Mouse (Mus musculus) neural tube, embryonic 11.5 days (tissue): ENCODE results near the gene Tex36. TPM values are rescaled to one million over a fixed set of nuclear protein-coding genes. Genes with fewer than 3 reads are reported as not detected.

ENCODE experiments used
- ATAC-seq: fragments of 200-750 bp; cut with Nextera tagmentation; 2 replicates; pipeline ENCODE4 v1.8.0; 2017; ENCODE audit warnings: moderate number of reproducible peaks, mild to moderate bottlenecking, moderate TSS enrichment, moderate library complexity; ENCODE audit not compliant: insufficient read depth, low FRiP score, low TSS enrichment
- DNase-seq: peaks from one replicate; pipeline ENCODE4 v3.0.0-alpha.2; 2015; ENCODE audit warnings: low spot score
- H3K27ac ChIP-seq: fragments of 300-500 bp; sonication (generic); 2 replicates; pipeline ENCODE4 v1.5.1; 2014; ENCODE audit warnings: low read depth, mild to moderate bottlenecking, low read length
- H3K27me3 ChIP-seq: fragments of 300-500 bp; sonication (generic); 2 replicates; pipeline ENCODE4 v1.6.1; 2014; ENCODE audit warnings: mild to moderate bottlenecking, low read length, mixed read lengths; ENCODE audit not compliant: control insufficient read depth, insufficient read depth
- H3K36me3 ChIP-seq: fragments of 300-500 bp; sonication (generic); 2 replicates; pipeline ENCODE4 v1.6.1; 2014; ENCODE audit warnings: mild to moderate bottlenecking, low read length, moderate library complexity, mixed read lengths; ENCODE audit not compliant: control insufficient read depth, insufficient read depth
- H3K4me1 ChIP-seq: fragments of 300-500 bp; sonication (generic); 2 replicates; pipeline ENCODE4 v1.6.1; 2014; ENCODE audit warnings: low read length, mixed read lengths; ENCODE audit not compliant: control insufficient read depth, insufficient read depth
- H3K4me2 ChIP-seq: fragments of 300-500 bp; sonication (generic); 2 replicates; pipeline ENCODE4 v1.6.1; 2014; ENCODE audit warnings: low read depth, mild to moderate bottlenecking, moderate library complexity
- H3K4me3 ChIP-seq: fragments of 300-500 bp; sonication (generic); 2 replicates; pipeline ENCODE4 v1.5.1; 2014; ENCODE audit warnings: low read depth, low read length
- H3K9ac ChIP-seq: fragments of 300-500 bp; sonication (generic); 2 replicates; pipeline ENCODE4 v1.6.1; 2014; ENCODE audit warnings: mild to moderate bottlenecking, low read length
- H3K9me3 ChIP-seq: fragments of 300-500 bp; sonication (generic); 2 replicates; pipeline ENCODE4 v1.6.1; 2016; ENCODE audit warnings: low read length; ENCODE audit not compliant: control insufficient read depth
- WGBS: fragments of 180-500 bp; shearing (Covaris S2); extraction: QIAGEN DNeasy Blood & Tissue Kit; methylation state at CpG from one replicate; pipeline ENCODE4 v1.1.7; 2014; 5-methylcytosine and 5-hydroxymethylcytosine counted together
- polyA plus RNA-seq: library from polyadenylated mRNA; unstranded; fragments of >200 nt; fragmentation: Nextera tagmentation; extraction: Ambion mirVana; gene quantifications from 2 replicates; pipeline ENCODE4 v1.2.1, GENCODE M21; 2014

The Tex36 gene
- polyA plus RNA-seq, 1 experiment from 2014 or later, result not detected

DNA sequence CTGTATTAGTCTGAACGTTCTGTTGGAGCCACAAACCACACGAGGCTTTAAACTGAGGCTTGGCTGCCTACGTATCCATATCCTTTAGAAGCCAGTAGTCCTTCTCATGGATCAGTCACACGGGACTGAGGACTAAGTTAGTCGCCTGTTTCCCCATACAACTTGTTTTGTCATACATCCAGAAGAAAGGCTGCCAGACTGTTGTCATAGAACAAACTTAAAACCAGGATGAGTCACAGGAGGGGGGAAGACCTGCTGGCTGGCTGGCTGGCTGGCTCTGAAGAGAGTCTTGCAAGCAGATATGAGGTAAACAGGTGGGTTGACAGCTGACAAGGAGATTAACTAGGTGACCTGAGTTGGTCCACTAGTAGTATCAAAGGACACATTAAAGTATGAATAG, 28.9 kb upstream of the Tex36 start:
- 86% methylated on average over 5 of the region's 5 CpGs for WGBS
- ATAC-seq (no peak), DNase-seq (no peak)
- Histone ChIP-seq H3K36me3 (no peaks in the 10 kb centered on the region), H3K9me3 (no peaks in the 10 kb centered on the region), H3K4me1 (no peaks in the 10 kb centered on the region), H3K27me3 (no peaks in the 10 kb centered on the region), H3K4me2 (no peak overlapping the region), H3K27ac (no peak overlapping the region), H3K4me3 (no peak overlapping the region), H3K9ac (no peak overlapping the region)

DNA sequence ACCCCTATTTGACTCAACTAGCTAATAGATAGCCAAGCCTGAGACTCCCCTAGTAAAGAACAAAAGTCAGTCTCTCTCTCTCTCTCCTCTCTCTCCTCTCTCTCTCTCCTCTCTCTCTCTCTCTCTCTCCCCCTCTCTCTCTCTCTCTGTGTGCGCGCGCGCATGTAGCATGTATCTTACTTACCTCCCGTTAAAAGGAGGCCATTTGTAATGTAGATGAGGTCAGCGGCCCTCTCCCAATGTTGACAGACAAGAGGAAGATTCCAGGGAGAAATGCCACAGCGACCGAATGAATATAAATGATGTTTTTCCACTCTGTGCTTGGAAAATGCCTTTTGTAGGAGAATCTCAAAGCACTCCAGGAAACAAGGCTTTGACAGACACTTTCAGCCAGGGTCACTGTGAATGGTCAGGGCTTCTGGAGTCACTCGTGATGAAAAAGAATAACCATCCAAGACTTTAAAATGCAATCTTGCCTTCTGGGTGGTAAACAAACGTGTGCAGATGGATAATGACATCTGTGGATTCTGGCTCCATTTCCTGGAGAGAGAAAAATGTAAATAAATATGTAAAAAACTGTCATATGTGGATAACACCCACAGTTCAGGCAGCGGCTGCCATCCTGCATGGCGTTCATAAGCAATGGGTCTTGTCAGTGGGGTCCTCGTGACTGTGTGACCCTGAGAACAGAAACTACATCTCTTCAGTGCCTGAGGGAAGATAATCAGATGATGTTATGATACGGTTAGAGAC, 25.4 kb upstream of the Tex36 start:
- DNase-seq (no peak), ATAC-seq (no peak)
- Histone ChIP-seq H3K36me3 (no peaks in the 10 kb centered on the region), H3K4me2 (no peak overlapping the region), H3K4me3 (no peak overlapping the region), H3K27me3 (no peaks in the 10 kb centered on the region), H3K9ac (no peak overlapping the region), H3K9me3 (no peaks in the 10 kb centered on the region), H3K4me1 (no peaks in the 10 kb centered on the region), H3K27ac (no peak overlapping the region)
- 55% methylated on average over 14 of the region's 14 CpGs for WGBS

DNA sequence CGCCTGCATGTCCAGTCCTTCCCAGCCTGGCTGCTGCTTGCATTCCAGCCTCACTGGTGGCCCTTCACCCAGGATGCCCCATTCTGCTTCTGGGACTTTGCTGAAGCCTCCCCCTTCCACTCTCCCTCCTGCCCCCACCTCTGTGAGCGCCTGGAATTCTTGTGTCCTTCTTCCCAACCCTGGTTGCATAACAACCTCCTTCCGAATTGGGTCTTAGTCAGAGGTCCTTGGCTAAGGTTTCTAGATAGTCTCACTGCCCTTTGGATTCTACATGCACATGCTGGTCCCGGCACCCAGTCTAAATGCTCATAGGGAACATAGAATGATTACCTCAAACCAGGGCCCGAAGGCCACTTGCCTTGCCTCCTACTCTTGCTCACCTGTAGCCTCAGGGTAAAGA, 21.3 kb upstream of the Tex36 start:
- WGBS, result 86% methylated on average over 5 of the region's 5 CpGs
- H3K36me3 ChIP-seq, result no peaks in the 10 kb centered on the region
- H3K9me3 ChIP-seq, result no peaks in the 10 kb centered on the region
- ATAC-seq (no peak), DNase-seq (no peak)
- H3K4me2 ChIP-seq, result no peak overlapping the region
- no peaks in the 10 kb centered on the region for H3K27me3 ChIP-seq
- H3K4me3 ChIP-seq, result no peak overlapping the region
- no peak overlapping the region for H3K9ac ChIP-seq
- no peaks in the 10 kb centered on the region for H3K4me1 ChIP-seq
- H3K27ac ChIP-seq, result no peak overlapping the region

DNA sequence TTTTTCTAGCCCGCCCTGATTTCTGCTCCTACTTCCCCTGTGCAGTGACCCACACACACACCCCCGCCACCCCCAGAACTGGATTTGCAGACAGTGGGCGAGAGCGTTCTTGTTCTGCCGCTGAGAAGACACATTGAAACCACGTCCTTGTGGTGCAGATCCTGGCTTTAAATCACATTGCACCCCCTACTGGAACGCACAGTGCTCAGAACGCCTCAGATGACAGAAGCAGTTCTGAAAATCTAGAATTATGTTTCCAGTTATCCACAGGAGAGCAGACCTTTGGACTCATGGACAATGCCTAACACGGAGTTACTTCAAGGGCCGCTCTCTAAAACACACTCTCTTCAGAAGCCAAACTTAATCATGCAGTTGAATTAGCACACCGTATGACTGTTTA, 18.8 kb upstream of the Tex36 start:
- WGBS, result 51% methylated on average over 11 of the region's 11 CpGs
- Histone ChIP-seq H3K4me1 (no peaks in the 10 kb centered on the region), H3K27me3 (no peaks in the 10 kb centered on the region), H3K4me3 (no peak overlapping the region), H3K9me3 (no peaks in the 10 kb centered on the region), H3K4me2 (no peak overlapping the region), H3K9ac (no peak overlapping the region), H3K27ac (no peak overlapping the region), H3K36me3 (no peaks in the 10 kb centered on the region)
- ATAC-seq (no peak), DNase-seq (peak; percentile 42)

GRCm38 (mm10) chr7:133612981-133613380, 11.0 kb upstream of the Tex36 start:
- H3K27me3 ChIP-seq, result no peaks in the 10 kb centered on the region
- 85% methylated on average over 2 of the region's 2 CpGs for WGBS
- no peak overlapping the region for H3K4me2 ChIP-seq
- ATAC-seq (no peak), DNase-seq (no peak)
- H3K9ac ChIP-seq, result no peak overlapping the region
- H3K27ac ChIP-seq, result no peak overlapping the region
- H3K4me1 ChIP-seq, result no peaks in the 10 kb centered on the region
- H3K9me3 ChIP-seq, result no peaks in the 10 kb centered on the region
- no peak overlapping the region for H3K4me3 ChIP-seq
- H3K36me3 ChIP-seq, result no peaks in the 10 kb centered on the region

- no peaks in the 10 kb centered on the region for H3K9me3 ChIP-seq
- no peak overlapping the region for H3K4me2 ChIP-seq
- no peak for ATAC-seq
- H3K27ac ChIP-seq, result no peak overlapping the region
- no peak overlapping the region for H3K4me3 ChIP-seq
- no peaks in the 10 kb centered on the region for H3K36me3 ChIP-seq
- WGBS, result 78% methylated on average over 8 of the region's 8 CpGs
- H3K4me1 ChIP-seq, result no peaks in the 10 kb centered on the region
- no peaks in the 10 kb centered on the region for H3K27me3 ChIP-seq
- no peak overlapping the region for H3K9ac ChIP-seq
- DNase-seq, result no peak
These were observed 7.6 kb upstream of the Tex36 start for GRCm38 (mm10) chr7:133609585-133609984.

DNA sequence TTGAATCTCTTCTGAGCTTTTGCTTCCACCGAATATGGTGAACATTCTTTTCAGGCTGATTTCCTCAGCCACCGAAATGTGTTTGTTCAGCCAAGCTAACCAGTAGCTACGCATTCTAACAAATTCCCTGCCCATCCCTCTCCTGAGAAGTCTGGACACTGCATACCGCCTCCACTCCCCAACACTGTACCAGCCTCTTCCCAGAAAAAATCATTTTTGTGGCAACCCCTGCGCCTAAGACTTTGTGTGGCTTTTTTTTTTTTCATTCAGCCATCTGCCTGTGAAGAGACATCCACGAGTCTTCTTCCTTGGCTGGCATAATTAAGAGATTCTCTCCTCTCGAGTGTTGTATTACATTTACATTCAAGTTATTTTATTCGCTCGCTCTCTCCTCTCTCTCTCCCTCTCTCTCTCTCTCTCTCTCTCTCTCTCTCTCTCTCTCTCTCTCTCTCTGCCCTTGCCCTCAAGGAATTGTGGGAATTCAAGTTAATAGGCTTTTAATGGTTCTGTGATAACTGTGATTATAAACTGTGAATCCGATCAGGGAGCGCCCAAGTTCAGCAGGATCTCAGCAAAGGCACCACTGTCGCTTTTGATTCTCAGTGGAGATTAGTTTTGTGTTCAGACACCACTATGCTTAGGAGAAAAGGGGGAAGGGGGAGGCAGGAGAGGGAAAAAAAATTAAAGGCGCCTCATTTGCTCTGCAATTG, 6.8 kb upstream of the Tex36 start:
- no peaks in the 10 kb centered on the region for H3K4me1 ChIP-seq
- 79% methylated on average over 13 of the region's 13 CpGs for WGBS
- H3K4me3 ChIP-seq, result no peak overlapping the region
- DNase-seq (no peak), ATAC-seq (no peak)
- H3K9me3 ChIP-seq, result no peaks in the 10 kb centered on the region
- no peak overlapping the region for H3K27ac ChIP-seq
- no peak overlapping the region for H3K9ac ChIP-seq
- no peak overlapping the region for H3K4me2 ChIP-seq
- H3K27me3 ChIP-seq, result no peaks in the 10 kb centered on the region
- no peaks in the 10 kb centered on the region for H3K36me3 ChIP-seq

GRCm38 (mm10) chr7:133607883-133608575, 6.1 kb upstream of the Tex36 start:
- WGBS, result 73% methylated on average over 13 of the region's 13 CpGs
- Histone ChIP-seq H3K27ac (no peak overlapping the region), H3K4me2 (no peak overlapping the region)

More at GRCm38 (mm10) chr7:133607883-133608575, 6.1 kb upstream of the Tex36 start:
- Histone ChIP-seq H3K9me3 (no peaks in the 10 kb centered on the region), H3K9ac (no peak overlapping the region), H3K36me3 (no peaks in the 10 kb centered on the region), H3K27me3 (no peaks in the 10 kb centered on the region), H3K4me1 (no peaks in the 10 kb centered on the region), H3K4me3 (no peak overlapping the region)
- DNase-seq (no peak), ATAC-seq (no peak)
